Mouse (Mus musculus) G1E (cell line): ENCODE results near the gene Fam53b. TPM values are rescaled to one million over a fixed set of nuclear protein-coding genes. Genes with fewer than 3 reads are reported as not detected.

Source experiments
- ATAC-seq: 2 replicates; pipeline ENCODE4 v1.8.0; 2016; ENCODE audit warnings: mild to moderate bottlenecking; ENCODE audit not compliant: insufficient number of reproducible peaks, poor library complexity, low FRiP score, severe bottlenecking; ENCODE audit errors: extremely low read depth
- DNase-seq: peaks from one replicate; pipeline ENCODE4 v3.0.0; 2012; ENCODE audit warnings: low spot score
- H3K27me3 ChIP-seq: 2 replicates; pipeline ENCODE4 v1.6.1; 2012; ENCODE audit warnings: mild to moderate bottlenecking, low read length, inconsistent platforms; ENCODE audit not compliant: insufficient read depth
- H3K36me3 ChIP-seq: replicated peaks from 2 replicates; pipeline ENCODE3; 2012; ENCODE audit warnings: mild to moderate bottlenecking, inconsistent platforms
- H3K4me1 ChIP-seq: 2 replicates; pipeline ENCODE4 v1.6.1; 2012; ENCODE audit warnings: low read depth, low read length, inconsistent platforms, mixed read lengths; ENCODE audit not compliant: insufficient read depth
- H3K4me3 ChIP-seq: 2 replicates; pipeline ENCODE4 v1.5.1; 2012; ENCODE audit warnings: low read depth, mild to moderate bottlenecking, inconsistent platforms, low read length, moderate library complexity, mixed read lengths
- H3K9me3 ChIP-seq: replicated peaks from 2 replicates; pipeline ENCODE4 v1.6.1; 2012; ENCODE audit warnings: inconsistent platforms
- CTCF ChIP-seq: IDR thresholded peaks from 2 replicates; pipeline ENCODE4 v1.5.1; 2012; ENCODE audit warnings: low read depth, low read length, inconsistent platforms, mixed read lengths
- GATA1 ChIP-seq: IDR thresholded peaks from 2 replicates; pipeline ENCODE4 v1.6.1; 2012; ENCODE audit warnings: borderline replicate concordance, low read length, inconsistent platforms, mixed read lengths
- GATA2 ChIP-seq: IDR thresholded peaks from 2 replicates; pipeline ENCODE4 v1.6.1; 2012; ENCODE audit warnings: low read depth, low read length, inconsistent platforms, borderline replicate concordance
- POLR2AphosphoS5 ChIP-seq: IDR thresholded peaks from 2 replicates; pipeline ENCODE4 v1.6.1; 2012; ENCODE audit warnings: low read depth, low read length, inconsistent platforms; ENCODE audit not compliant: insufficient replicate concordance
- TAL1 ChIP-seq: conservative IDR thresholded peaks from 2 replicates; pipeline ENCODE4 v1.6.1; 2012; ENCODE audit warnings: low read depth, low read length, inconsistent platforms, mixed read lengths
- polyA plus RNA-seq: library from polyadenylated mRNA; stranded (reverse); fragments of >175 nt; gene quantifications from 2 replicates; pipeline ENCODE4 v1.2.3, GENCODE M21; 2012
- total RNA-seq, 2 experiments: library from RNA; stranded (forward) in 1 of 2; stranded (reverse) in 1 of 2; fragments of 200-1000 nt in 1 of 2; fragments of >200 nt in 1 of 2; fragmentation: Nextera tagmentation in 1 of 2; gene quantifications; 2 replicates each; pipeline ENCODE4 v1.2.3; 2014 to 2017

Fam53b gene
- total and polyA plus RNA-seq, 3 experiments: 22.1 to 63.6 (median 23.8) TPM

DNA sequence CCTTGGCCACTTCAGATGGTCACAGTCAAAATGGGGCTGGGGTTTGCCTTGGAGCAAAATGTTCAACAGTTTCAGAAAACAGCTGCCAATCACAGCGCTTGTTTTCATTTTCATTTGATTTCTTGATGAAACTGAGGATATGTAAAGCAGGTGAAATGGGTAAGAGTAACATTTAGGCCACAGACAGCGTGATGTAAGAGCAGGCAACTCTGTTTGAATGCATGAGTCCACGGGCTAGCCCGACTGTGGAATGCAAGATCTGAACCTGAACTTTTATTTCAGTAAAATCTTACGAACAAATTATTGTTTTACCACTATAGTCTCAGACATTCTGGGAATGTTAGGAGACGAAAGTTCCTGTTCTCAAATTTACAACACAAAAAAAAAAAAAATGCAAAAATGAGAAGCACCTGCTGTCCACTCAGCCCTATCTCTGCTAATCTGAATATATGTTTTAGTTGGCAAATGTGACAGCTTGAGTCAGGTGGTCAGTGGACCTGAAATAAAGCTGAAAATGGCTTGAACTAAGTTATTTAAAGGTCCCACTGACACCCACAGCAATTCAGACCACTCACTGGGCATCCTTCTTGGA is 53.0 kb downstream of the Fam53b start:
- no peaks in the 10 kb centered on the region for H3K27me3 ChIP-seq
- no peak overlapping the region for H3K4me3 ChIP-seq
- no peak for ATAC-seq
- no peak for DNase-seq
- peaks cover 26% of the 10 kb centered on the region for H3K4me1 ChIP-seq
- H3K36me3 ChIP-seq: peaks cover 94% of the 10 kb centered on the region
- TF ChIP-seq CTCF: no peak
- TF ChIP-seq POLR2AphosphoS5: no peak
- TF ChIP-seq TAL1: no peak
- TF ChIP-seq GATA1: no peak
- no peak for TF ChIP-seq GATA2
- no peaks in the 10 kb centered on the region for H3K9me3 ChIP-seq

DNA sequence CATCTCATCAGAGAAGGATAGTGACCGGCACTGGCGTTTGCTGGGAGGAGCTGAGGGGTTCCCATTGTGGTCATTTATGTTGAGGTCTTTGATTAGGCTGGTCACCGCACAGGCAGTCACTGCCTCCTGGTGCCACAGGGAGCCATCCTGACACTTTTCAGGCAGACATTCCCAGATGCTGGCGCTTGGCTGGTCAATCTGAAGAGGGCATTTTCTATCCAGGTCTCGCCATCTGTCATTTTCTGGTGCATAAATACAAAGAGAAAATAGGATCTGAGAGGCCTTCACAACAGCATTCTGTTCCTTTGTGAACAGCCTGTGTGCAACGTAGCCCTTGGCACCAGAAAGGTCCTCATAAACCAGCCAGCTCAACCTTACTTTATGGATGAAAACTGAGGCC is 53.8 kb downstream of the Fam53b start:
- ATAC-seq (no peak), DNase-seq (no peak)
- Histone ChIP-seq H3K9me3 (no peaks in the 10 kb centered on the region), H3K4me1 (peaks cover 23% of the 10 kb centered on the region), H3K4me3 (no peak overlapping the region), H3K36me3 (peaks cover 95% of the 10 kb centered on the region), H3K27me3 (no peaks in the 10 kb centered on the region)
- TF ChIP-seq GATA1: no peak
- TF ChIP-seq POLR2AphosphoS5: no peak
- TF ChIP-seq CTCF: no peak
- TF ChIP-seq GATA2: no peak
- no peak for TF ChIP-seq TAL1

DNA sequence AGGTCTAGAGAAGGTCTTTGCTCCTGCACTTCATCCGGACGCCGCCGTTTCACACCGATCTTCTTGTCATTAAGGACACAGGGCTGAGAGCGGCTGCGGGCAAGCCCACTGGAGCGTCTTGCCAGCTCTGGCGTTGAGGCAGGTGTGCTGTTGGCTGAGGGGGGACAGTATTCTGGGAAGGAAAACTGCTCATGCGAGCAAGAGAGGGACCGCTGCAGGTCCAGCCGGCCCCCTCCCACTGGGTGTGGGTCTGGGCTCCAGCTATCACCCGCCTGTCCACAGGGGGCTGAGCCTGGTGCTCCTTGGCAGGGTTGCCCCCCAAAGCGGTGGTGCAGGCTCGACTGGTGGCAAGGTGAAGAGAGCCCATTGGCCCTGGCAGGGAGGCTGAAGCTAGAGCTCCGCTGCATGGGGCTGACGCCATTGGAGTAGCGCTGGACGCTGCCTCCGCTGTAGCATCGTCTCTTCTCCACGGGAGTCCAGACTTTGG is 54.2 kb downstream of the Fam53b start:
- H3K9me3 ChIP-seq: no peaks in the 10 kb centered on the region
- TF ChIP-seq GATA1 (no peak), TAL1 (no peak), CTCF (no peak), GATA2 (no peak), POLR2AphosphoS5 (no peak)
- DNase-seq (no peak), ATAC-seq (no peak)
- H3K4me1 ChIP-seq: peaks cover 26% of the 10 kb centered on the region
- H3K27me3 ChIP-seq: no peaks in the 10 kb centered on the region
- no peak overlapping the region for H3K4me3 ChIP-seq
- peaks cover 95% of the 10 kb centered on the region for H3K36me3 ChIP-seq

DNA sequence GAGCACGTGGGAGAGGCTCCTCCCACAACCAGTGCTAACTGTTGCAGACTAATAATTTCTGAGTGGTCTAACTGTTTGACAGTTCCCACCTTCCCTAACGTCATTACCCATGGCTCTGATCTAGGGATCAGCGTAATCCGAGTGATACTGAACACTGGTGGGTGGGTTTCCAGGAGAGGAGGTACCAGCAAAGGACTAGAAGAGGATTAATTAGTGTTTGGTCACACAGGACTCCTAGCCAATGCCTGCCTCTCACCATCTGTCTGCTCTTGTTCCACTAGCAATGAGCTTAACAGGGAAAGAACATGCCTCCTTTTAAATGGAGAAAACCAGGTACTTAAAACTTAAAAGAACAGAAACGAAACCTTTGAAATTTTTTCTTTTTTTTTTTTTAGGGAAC is 54.8 kb downstream of the Fam53b start:
- peaks cover 26% of the 10 kb centered on the region for H3K4me1 ChIP-seq
- DNase-seq (no peak), ATAC-seq (no peak)
- H3K9me3 ChIP-seq: no peaks in the 10 kb centered on the region
- peaks cover 95% of the 10 kb centered on the region for H3K36me3 ChIP-seq
- no peak overlapping the region for H3K4me3 ChIP-seq
- TF ChIP-seq POLR2AphosphoS5 (no peak), TAL1 (no peak), GATA2 (no peak), CTCF (no peak), GATA1 (no peak)
- no peaks in the 10 kb centered on the region for H3K27me3 ChIP-seq

DNA sequence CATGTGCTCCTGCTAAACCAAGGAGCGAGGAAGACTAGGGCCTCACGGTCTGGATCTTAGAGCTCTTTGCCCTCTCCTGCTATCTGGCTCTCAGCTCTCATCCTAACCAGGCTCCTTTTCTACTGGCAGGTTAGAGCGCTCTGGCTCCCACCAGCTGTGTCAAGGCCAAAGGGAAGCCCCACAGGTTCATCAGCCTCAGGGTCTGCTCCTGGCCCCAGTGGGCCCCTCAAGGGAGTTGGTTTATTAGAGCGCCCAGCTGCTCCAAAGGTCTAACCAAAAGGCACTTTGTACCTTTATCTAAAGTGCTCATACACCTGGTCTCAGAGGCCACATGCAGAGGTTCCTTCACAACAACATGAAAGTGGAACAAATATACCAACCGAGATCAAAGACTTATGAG is 57.4 kb downstream of the Fam53b start:
- Histone ChIP-seq H3K27me3 (no peaks in the 10 kb centered on the region), H3K4me1 (peaks cover 16% of the 10 kb centered on the region), H3K36me3 (peaks cover 98% of the 10 kb centered on the region), H3K9me3 (no peaks in the 10 kb centered on the region), H3K4me3 (no peak overlapping the region)
- DNase-seq (no peak), ATAC-seq (no peak)
- TF ChIP-seq TAL1 (no peak), POLR2AphosphoS5 (no peak), GATA1 (no peak), GATA2 (no peak), CTCF (no peak)

DNA sequence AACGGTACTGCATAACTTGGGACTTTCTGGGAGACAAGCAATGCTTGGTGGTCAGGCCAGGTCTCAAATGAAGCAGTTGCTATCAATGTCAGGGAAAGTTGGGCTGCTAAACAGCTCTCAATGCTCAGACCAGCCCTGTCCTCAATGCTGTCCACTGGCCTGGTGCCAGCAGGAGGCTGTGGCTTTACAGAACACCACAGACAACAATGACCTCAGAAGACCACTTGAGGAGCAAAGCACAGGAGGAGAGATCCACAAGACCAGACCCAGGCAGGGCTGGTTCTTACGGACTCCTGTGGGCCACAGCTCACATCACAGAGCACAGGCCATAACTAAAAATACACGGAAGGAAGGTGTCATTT is 59.3 kb downstream of the Fam53b start:
- H3K36me3 ChIP-seq: peaks cover 98% of the 10 kb centered on the region
- DNase-seq (no peak), ATAC-seq (no peak)
- no peaks in the 10 kb centered on the region for H3K9me3 ChIP-seq
- TF ChIP-seq GATA1: no peak
- TF ChIP-seq GATA2: no peak
- TF ChIP-seq POLR2AphosphoS5: no peak
- no peak for TF ChIP-seq CTCF
- TF ChIP-seq TAL1: no peak
- no peaks in the 10 kb centered on the region for H3K27me3 ChIP-seq
- H3K4me1 ChIP-seq: peaks cover 13% of the 10 kb centered on the region
- H3K4me3 ChIP-seq: no peak overlapping the region
